Mouse (Mus musculus) limb, embryonic 14.5 days (tissue): ENCODE measurements around the gene Srek1ip1. TPM values are rescaled to one million over a fixed set of nuclear protein-coding genes. Genes with fewer than 3 reads are reported as not detected.
A peak's percentile ranks its signal among the peaks of the same experiment; 100 is the strongest.

ENCODE experiments used
- ATAC-seq: fragments of 200-750 bp; cut with Nextera tagmentation; 2 replicates; pipeline ENCODE4 v1.8.0; 2017; ENCODE audit warnings: low read depth, moderate number of reproducible peaks, moderate TSS enrichment; ENCODE audit not compliant: low FRiP score
- DNase-seq: peaks from one replicate; pipeline ENCODE4 v3.0.0-alpha.2; 2015; ENCODE audit warnings: low spot score
- H3K27ac ChIP-seq: fragments of 300-500 bp; sonication (generic); replicated peaks from 2 replicates; pipeline ENCODE4 v1.5.1; 2014; ENCODE audit warnings: low read depth, mild to moderate bottlenecking, low read length, moderate library complexity, mixed read lengths
- H3K27me3 ChIP-seq: fragments of 300-500 bp; sonication (generic); 2 replicates; pipeline ENCODE4 v1.6.1; 2014; ENCODE audit warnings: low read length, mixed read lengths; ENCODE audit not compliant: control insufficient read depth, insufficient read depth
- H3K36me3 ChIP-seq: fragments of 300-500 bp; sonication (generic); 2 replicates; pipeline ENCODE4 v1.6.1; 2014; ENCODE audit warnings: mild to moderate bottlenecking, low read length, moderate library complexity, mixed read lengths; ENCODE audit not compliant: control insufficient read depth, insufficient read depth
- H3K4me1 ChIP-seq: fragments of 300-500 bp; sonication (generic); 2 replicates; pipeline ENCODE4 v1.6.1; 2014; ENCODE audit warnings: antibody characterized with exemption, low read length, mixed read lengths; ENCODE audit not compliant: control insufficient read depth, insufficient read depth
- H3K4me2 ChIP-seq: fragments of 300-500 bp; sonication (generic); replicated peaks from 2 replicates; pipeline ENCODE4 v1.6.1; 2014; ENCODE audit warnings: low read depth, mild to moderate bottlenecking, low read length, moderate library complexity; ENCODE audit not compliant: severe bottlenecking
- H3K4me3 ChIP-seq: fragments of 300-500 bp; sonication (generic); replicated peaks from 2 replicates; pipeline ENCODE4 v1.5.1; 2014; ENCODE audit warnings: low read length
- H3K9ac ChIP-seq: fragments of 300-500 bp; sonication (generic); 2 replicates; pipeline ENCODE4 v1.6.1; 2014; ENCODE audit warnings: mild to moderate bottlenecking, low read depth, low read length, moderate library complexity; ENCODE audit not compliant: severe bottlenecking
- H3K9me3 ChIP-seq: fragments of 300-500 bp; sonication (generic); 2 replicates; pipeline ENCODE4 v1.6.1; 2016; ENCODE audit warnings: low read length; ENCODE audit not compliant: control insufficient read depth
- POLR2A ChIP-seq: fragments of 200-500 bp; IDR thresholded peaks from 2 replicates; pipeline ENCODE4 v1.8.0; 2012; ENCODE audit warnings: inconsistent platforms, mild to moderate bottlenecking, moderate library complexity, borderline replicate concordance; ENCODE audit not compliant: insufficient read depth, insufficient read length; ENCODE audit errors: extremely low read depth
- WGBS: fragments of 180-500 bp; shearing (Covaris S2); extraction: QIAGEN DNeasy Blood & Tissue Kit; methylation state at CpG from one replicate; pipeline ENCODE4 v1.1.7; 2014; 5-methylcytosine and 5-hydroxymethylcytosine counted together
- polyA plus RNA-seq, 2 experiments: library from polyadenylated mRNA; depleted of rRNA in 1 of 2; stranded (reverse) in 1 of 2; unstranded in 1 of 2; fragments of >200 nt; fragmentation: Nextera tagmentation in 1 of 2; extraction: Ambion mirVana in 1 of 2; gene quantifications; 2 replicates each; pipeline versions ENCODE4 v1.2.1 to v1.2.3; 2012 to 2014

Srek1ip1 gene
- polyA plus RNA-seq, 2 experiments: 20.6 to 24.7 TPM

- TF ChIP-seq POLR2A: no peak
- no peak for DNase-seq
- Histone ChIP-seq H3K4me3 (no peak overlapping the region), H3K4me1 (peaks cover 12% of the 10 kb centered on the region), H3K4me2 (no peak overlapping the region), H3K9ac (no peak overlapping the region), H3K9me3 (no peaks in the 10 kb centered on the region), H3K36me3 (no peaks in the 10 kb centered on the region), H3K27me3 (no peaks in the 10 kb centered on the region), H3K27ac (no peak overlapping the region)
- ATAC-seq: no peak
These were observed 28.9 kb downstream of the Srek1ip1 start for GRCm38 (mm10) chr13:104821192-104821591.

- ATAC-seq (no peak), DNase-seq (no peak)
- WGBS: 78% methylated on average over 1 of the region's 1 CpGs
- H3K27ac ChIP-seq: no peak overlapping the region
- 0 out of 2 replicates have a peak overlapping the region, but pooled peaks have one; percentile 16 for H3K4me2 ChIP-seq
- H3K4me3 ChIP-seq: no peak overlapping the region
- H3K4me1 ChIP-seq: peaks cover 12% of the 10 kb centered on the region
- H3K9ac ChIP-seq: no peak overlapping the region
- H3K9me3 ChIP-seq: 0 out of 2 replicates have a peak, but pooled peaks cover under 1% of the 10 kb centered on the region
- no peaks in the 10 kb centered on the region for H3K27me3 ChIP-seq
- TF ChIP-seq POLR2A: no peak
- peaks cover 1% of the 10 kb centered on the region for H3K36me3 ChIP-seq
These were observed 29.6 kb downstream of the Srek1ip1 start for GRCm38 (mm10) chr13:104821908-104822307.

GRCm38 (mm10) chr13:104822411-104822838 is 30.1 kb downstream of the Srek1ip1 start:
- Histone ChIP-seq H3K4me2 (peak overlapping the region; percentile 16), H3K27ac (peak overlapping the region; percentile 69), H3K36me3 (peaks cover 7% of the 10 kb centered on the region), H3K4me1 (peaks cover 12% of the 10 kb centered on the region), H3K9me3 (0 out of 2 replicates have a peak, but pooled peaks cover 3% of the 10 kb centered on the region), H3K9ac (no peak overlapping the region), H3K27me3 (no peaks in the 10 kb centered on the region), H3K4me3 (no peak overlapping the region)
- no peak for TF ChIP-seq POLR2A
- ATAC-seq: peak; percentile 61
- peak; percentile 30 for DNase-seq
- 20% methylated on average over 8 of the region's 8 CpGs for WGBS

- no peak overlapping the region for H3K4me2 ChIP-seq
- no peak for TF ChIP-seq POLR2A
- H3K36me3 ChIP-seq: peaks cover 30% of the 10 kb centered on the region
- 65% methylated on average over 2 of the region's 2 CpGs for whole genome bisulfite sequencing
- peaks cover 3% of the 10 kb centered on the region; the same call in 1 of the 2 replicates for H3K9me3 ChIP-seq
- no peak for ATAC-seq
- no peak overlapping the region for H3K27ac ChIP-seq
- no peak overlapping the region for H3K4me3 ChIP-seq
- H3K9ac ChIP-seq: no peak overlapping the region
- no peaks in the 10 kb centered on the region for H3K4me1 ChIP-seq
- DNase-seq: no peak
- no peaks in the 10 kb centered on the region for H3K27me3 ChIP-seq
These were observed 33.2 kb downstream of the Srek1ip1 start for GRCm38 (mm10) chr13:104825470-104825869.

- Histone ChIP-seq H3K36me3 (peaks cover 66% of the 10 kb centered on the region), H3K27ac (no peak overlapping the region), H3K4me3 (no peak overlapping the region), H3K27me3 (no peaks in the 10 kb centered on the region), H3K4me1 (no peaks in the 10 kb centered on the region), H3K9ac (no peak overlapping the region), H3K4me2 (no peak overlapping the region), H3K9me3 (no peaks in the 10 kb centered on the region; the same call in 1 of the 2 replicates)
- DNase-seq (no peak), ATAC-seq (no peak)
- no peak for TF ChIP-seq POLR2A
- 96% methylated on average over 13 of the region's 13 CpGs for WGBS
These were observed 40.5 kb downstream of the Srek1ip1 start for GRCm38 (mm10) chr13:104832811-104833210.

- Histone ChIP-seq H3K4me2 (no peak overlapping the region), H3K27me3 (no peaks in the 10 kb centered on the region), H3K4me3 (no peak overlapping the region), H3K27ac (no peak overlapping the region), H3K36me3 (peaks cover 45% of the 10 kb centered on the region), H3K9me3 (no peaks in the 10 kb centered on the region), H3K9ac (no peak overlapping the region), H3K4me1 (no peaks in the 10 kb centered on the region)
- no peak for TF ChIP-seq POLR2A
- 59% methylated on average over 7 of the region's 7 CpGs for WGBS
- DNase-seq: no peak
- no peak for ATAC-seq
These were observed 45.3 kb downstream of the Srek1ip1 start for GRCm38 (mm10) chr13:104837628-104838027.
